Mouse (Mus musculus): ENCODE measurements at regions not wholly inside any gene's neighbourhood (a gene's known extent, or its start where the extent isn't known, plus 50 kb on each side); places are given as distances from the start of the nearest gene placed in this dataset.

- no peak for TF ChIP-seq EP300 (IDR thresholded peaks at IDR 0.05; ENCODE audit: low read depth)
- no peak for TF ChIP-seq CTCF (IDR thresholded peaks at IDR 0.05; ENCODE audit: low read depth)
Observed at GRCm38 (mm10) chr11:38715697-38716096, 1479.9 kb upstream of the Tenm2 start.

Measured in liver, postnatal 0 days (tissue).